Mouse (Mus musculus) liver, embryonic 14.5 days (tissue): ENCODE measurements around the gene Gpr174. TPM values are rescaled to one million over a fixed set of nuclear protein-coding genes. Genes with fewer than 3 reads are reported as not detected.

Experiments
- ATAC-seq: fragments of 200-750 bp; cut with Nextera tagmentation; 2 replicates; pipeline ENCODE4 v1.8.0; 2017; ENCODE audit warnings: moderate number of reproducible peaks, mild to moderate bottlenecking, moderate library complexity; ENCODE audit not compliant: insufficient read depth
- DNase-seq, 3 experiments: peaks; one replicate each; pipeline ENCODE4 v3.0.0-alpha.2; 2012 to 2013; ENCODE audit warnings: low read depth in 3 of 3, low spot score in 3 of 3
- H3K27ac ChIP-seq: fragments of 300-500 bp; sonication (generic); 2 replicates; pipeline ENCODE4 v1.5.1; 2014; ENCODE audit warnings: moderate library complexity, mild to moderate bottlenecking, control low read depth, inconsistent platforms
- H3K27me3 ChIP-seq: fragments of 300-500 bp; sonication (generic); 2 replicates; pipeline ENCODE4 v1.6.1; 2014; ENCODE audit warnings: mild to moderate bottlenecking, low read length, moderate library complexity; ENCODE audit not compliant: control insufficient read depth, insufficient read depth
- H3K36me3 ChIP-seq: fragments of 300-500 bp; sonication (generic); replicated peaks from 2 replicates; pipeline ENCODE4 v1.6.1; 2014; ENCODE audit warnings: low read depth; ENCODE audit not compliant: control insufficient read depth, insufficient read depth
- H3K4me1 ChIP-seq, 2 experiments: fragments of 200-500 bp in 1 of 2; fragments of 300-500 bp in 1 of 2; sonication (generic) in 1 of 2; replicated peaks; 2 replicates each; pipeline ENCODE4 v1.6.1; 2012 to 2014; ENCODE audit warnings: antibody characterized with exemption in 1 of 2, inconsistent platforms in 1 of 2, low read length in 1 of 2; ENCODE audit not compliant: control insufficient read depth in 2 of 2, insufficient read depth in 2 of 2
- H3K4me2 ChIP-seq: fragments of 300-500 bp; sonication (generic); 2 replicates; pipeline ENCODE4 v1.6.1; 2014; ENCODE audit warnings: low read depth, mild to moderate bottlenecking, control low read depth, moderate library complexity
- H3K4me3 ChIP-seq, 2 experiments: fragments of 200-500 bp in 1 of 2; fragments of 300-500 bp in 1 of 2; sonication (generic) in 1 of 2; 2 replicates each; pipeline ENCODE4 v1.5.1; 2012 to 2014; ENCODE audit warnings: low read depth in 2 of 2, low read length in 2 of 2, mild to moderate bottlenecking in 2 of 2, control low read depth in 1 of 2, inconsistent platforms in 1 of 2, moderate library complexity in 1 of 2; ENCODE audit not compliant: insufficient read depth in 1 of 2
- H3K9ac ChIP-seq: fragments of 300-500 bp; sonication (generic); replicated peaks from 2 replicates; pipeline ENCODE4 v1.6.1; 2014; ENCODE audit warnings: mild to moderate bottlenecking, control low read depth, moderate library complexity
- H3K9me3 ChIP-seq: fragments of 300-500 bp; sonication (generic); 2 replicates; pipeline ENCODE4 v1.6.1; 2016; ENCODE audit warnings: low read length, mixed read lengths; ENCODE audit not compliant: control insufficient read depth
- CTCF ChIP-seq: IDR thresholded peaks from 2 replicates; pipeline ENCODE4 v1.5.1; 2016; ENCODE audit warnings: antibody characterized with exemption, low read depth, control low read depth
- EP300 ChIP-seq: IDR thresholded peaks from 2 replicates; pipeline ENCODE4 v1.6.1; 2016; ENCODE audit warnings: antibody characterized with exemption, low read depth
- WGBS: fragments of 180-500 bp; shearing (Covaris S2); extraction: QIAGEN DNeasy Blood & Tissue Kit; methylation state at CpG from one replicate; pipeline ENCODE4 v1.1.7; 2014; ENCODE audit not compliant: insufficient replicate concordance; 5-methylcytosine and 5-hydroxymethylcytosine counted together
- polyA plus RNA-seq, 2 experiments: library from polyadenylated mRNA; depleted of rRNA in 1 of 2; stranded (reverse) in 1 of 2; unstranded in 1 of 2; fragments of >200 nt; fragmentation: Nextera tagmentation in 1 of 2; extraction: Ambion mirVana in 1 of 2; gene quantifications; 2 replicates each; pipeline versions ENCODE4 v1.2.1 to v1.2.3; 2012 to 2014

The Gpr174 gene
- polyA plus RNA-seq (2012; rRNA removed) (0.03 and 0.08 TPM in 2 replicates), polyA plus RNA-seq (2014; fragmentation: Nextera tagmentation; extraction: Ambion mirVana) (0.04 TPM in 2 replicates)

DNA sequence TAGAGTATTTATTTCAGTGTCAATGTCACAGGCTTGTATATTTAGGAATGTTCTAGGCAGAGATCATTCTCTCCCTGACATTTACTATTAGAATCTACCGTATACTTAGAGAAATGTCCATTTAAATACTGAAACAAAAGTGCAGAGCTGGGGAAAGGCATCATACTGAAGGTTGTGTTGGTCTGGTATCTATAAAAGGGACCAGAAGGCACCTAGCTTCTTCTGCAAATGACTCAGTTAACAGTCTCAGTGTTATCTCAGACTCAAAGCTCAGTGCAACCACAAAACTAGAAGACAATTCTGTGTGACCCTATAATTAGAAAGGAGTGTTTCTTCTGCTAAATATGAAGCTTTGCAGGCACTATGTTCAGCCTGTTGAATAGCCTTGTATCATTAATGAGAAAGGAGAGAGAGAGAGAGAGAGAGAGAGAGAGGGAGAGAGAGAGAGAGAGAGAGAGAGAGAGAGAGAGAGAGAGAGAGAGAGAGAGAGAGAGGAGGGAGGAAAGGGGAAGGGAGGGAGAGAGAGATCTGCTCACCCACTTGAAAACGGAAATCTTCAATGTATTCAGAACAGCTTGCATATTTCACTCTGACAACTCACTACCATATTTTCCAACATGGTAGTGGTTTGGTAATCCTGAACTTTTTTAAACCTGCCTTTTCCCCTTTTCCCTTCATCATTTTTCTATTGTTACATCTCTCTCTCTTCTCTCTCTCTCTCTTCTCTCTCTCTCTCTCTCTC lies at the start of gene Gpr174:
Gpr174 (plus strand) TSS at position 393 of the 742 bp plus-strand sequence.
- Histone ChIP-seq H3K4me1 (no peaks in the 10 kb centered on the region), H3K4me3 (no peak within 1 kb of the TSS), H3K27me3 (no peaks in the 10 kb centered on the region), H3K36me3 (no peaks in the 10 kb centered on the region), H3K27ac (no peak within 1 kb of the TSS), H3K9ac (no peak within 1 kb of the TSS), H3K4me2 (no peak within 1 kb of the TSS), H3K9me3 (no peaks in the 10 kb centered on the region)
- no peak for TF ChIP-seq EP300
- TF ChIP-seq CTCF, result no peak
- DNase-seq (no peak), ATAC-seq (no peak)
- WGBS, result 11% methylated on average over 2 of the region's 2 CpGs

DNA sequence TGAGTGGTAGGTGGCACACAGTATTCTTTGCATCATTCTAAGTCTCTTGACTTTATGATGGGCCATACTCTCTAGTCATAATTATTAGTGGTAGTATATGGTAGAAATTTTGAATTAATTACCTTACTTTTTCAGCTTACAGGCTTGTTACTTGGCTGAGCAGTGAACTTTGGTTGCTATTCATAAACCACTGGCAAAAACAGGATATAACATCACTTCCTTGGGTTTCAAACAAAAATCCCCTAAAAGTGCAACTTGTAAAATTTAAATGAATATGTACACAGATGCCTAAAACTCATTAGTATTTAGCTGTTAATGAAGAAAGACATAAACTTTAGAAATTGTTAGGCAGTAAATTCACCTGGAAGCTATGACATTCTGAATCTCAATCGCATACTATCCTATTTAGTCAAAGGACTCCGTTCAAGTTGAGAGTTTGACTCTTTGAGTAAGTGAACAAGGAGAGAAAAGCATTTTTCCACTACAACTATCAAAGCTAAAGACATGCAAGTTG lies 38.0 kb upstream of the Gpr174 start:
- TF ChIP-seq CTCF (no peak), EP300 (no peak)
- no peaks in the 10 kb centered on the region for H3K9me3 ChIP-seq
- no peaks in the 10 kb centered on the region for H3K36me3 ChIP-seq
- WGBS, result 57% methylated on average over 2 of the region's 2 CpGs
- no peak for DNase-seq
- H3K4me3 ChIP-seq, result no peak overlapping the region
- no peaks in the 10 kb centered on the region for H3K27me3 ChIP-seq
- ATAC-seq, result no peak
- H3K4me2 ChIP-seq, result no peak overlapping the region
- H3K9ac ChIP-seq, result no peak overlapping the region
- H3K4me1 ChIP-seq, result no peaks in the 10 kb centered on the region
- no peak overlapping the region for H3K27ac ChIP-seq

DNA sequence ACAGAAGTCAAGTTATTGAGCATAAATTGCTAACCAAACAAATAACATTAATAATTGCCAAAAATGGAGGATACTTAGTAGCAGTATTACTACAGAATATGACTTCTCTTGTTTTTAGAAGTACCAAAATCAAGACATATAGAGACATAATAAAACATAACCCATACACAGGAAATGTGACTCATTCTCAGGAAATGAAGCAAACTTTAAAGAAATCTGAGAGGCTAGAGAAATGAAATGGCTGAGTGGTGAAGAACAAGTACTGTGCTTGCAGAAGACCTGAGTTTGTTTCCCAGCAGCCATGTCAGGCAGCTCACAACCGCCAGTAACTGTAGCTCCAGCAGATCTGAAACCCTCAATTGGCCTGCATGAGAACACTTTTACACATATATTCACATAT lies 30.8 kb upstream of the Gpr174 start:
- no peak for TF ChIP-seq CTCF
- TF ChIP-seq EP300, result no peak
- H3K27me3 ChIP-seq, result no peaks in the 10 kb centered on the region
- H3K27ac ChIP-seq, result no peak overlapping the region
- 63% methylated on average over 1 of the region's 1 CpGs for WGBS
- ATAC-seq (no peak), DNase-seq (no peak)
- H3K4me2 ChIP-seq, result no peak overlapping the region
- H3K4me1 ChIP-seq, result no peaks in the 10 kb centered on the region
- no peaks in the 10 kb centered on the region for H3K9me3 ChIP-seq
- no peaks in the 10 kb centered on the region for H3K36me3 ChIP-seq
- H3K4me3 ChIP-seq, result no peak overlapping the region
- H3K9ac ChIP-seq, result no peak overlapping the region

DNA sequence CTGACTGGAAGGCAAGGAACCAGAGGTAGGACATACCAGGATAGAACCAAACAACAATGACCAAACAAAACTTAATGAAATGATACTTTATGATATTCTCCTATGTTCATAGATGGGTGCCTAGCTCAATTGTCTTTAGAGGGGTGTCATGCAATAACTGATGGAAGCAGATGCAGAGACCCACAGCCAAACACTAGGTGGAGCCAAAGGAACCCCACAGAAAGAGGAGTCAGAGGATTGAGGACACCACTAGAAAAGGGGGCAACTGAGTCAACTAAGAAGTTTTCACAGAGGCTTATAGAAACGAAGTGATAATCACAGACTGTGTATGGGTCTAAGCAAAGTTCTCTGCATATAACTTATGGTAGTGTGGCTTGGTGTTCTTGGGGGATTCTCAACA lies 24.5 kb upstream of the Gpr174 start:
- no peak for ATAC-seq
- no peak for DNase-seq
- Histone ChIP-seq H3K4me2 (no peak overlapping the region), H3K9me3 (no peaks in the 10 kb centered on the region), H3K36me3 (no peaks in the 10 kb centered on the region), H3K27me3 (no peaks in the 10 kb centered on the region), H3K4me3 (no peak overlapping the region), H3K9ac (no peak overlapping the region), H3K4me1 (no peaks in the 10 kb centered on the region), H3K27ac (no peak overlapping the region)
- whole genome bisulfite sequencing, result 22% methylated on average over 1 of the region's 1 CpGs
- TF ChIP-seq CTCF (no peak), EP300 (no peak)

DNA sequence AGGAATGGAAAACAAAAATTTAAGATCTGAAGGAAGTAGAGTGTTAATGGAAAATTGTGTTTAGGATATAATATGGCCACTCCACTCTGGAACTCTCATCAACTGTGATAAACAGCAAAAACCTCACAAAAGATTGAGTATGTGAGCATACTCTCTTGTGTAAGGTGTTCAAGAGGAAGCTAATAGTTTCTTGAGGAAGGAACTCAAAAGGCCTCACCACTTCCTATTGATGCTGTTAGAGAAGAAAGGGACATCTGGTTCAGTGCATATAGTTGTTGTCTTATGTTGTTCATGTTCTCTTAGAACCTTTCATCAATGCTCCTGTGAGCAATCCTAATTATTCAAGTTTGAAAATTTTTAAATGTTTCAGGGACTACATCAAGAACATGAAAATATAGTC lies 21.0 kb upstream of the Gpr174 start:
- Histone ChIP-seq H3K4me2 (no peak overlapping the region), H3K9me3 (no peaks in the 10 kb centered on the region), H3K9ac (no peak overlapping the region), H3K4me3 (no peak overlapping the region), H3K4me1 (no peaks in the 10 kb centered on the region), H3K27me3 (no peaks in the 10 kb centered on the region), H3K27ac (no peak overlapping the region), H3K36me3 (no peaks in the 10 kb centered on the region)
- TF ChIP-seq CTCF, result no peak
- no peak for TF ChIP-seq EP300
- ATAC-seq (no peak), DNase-seq (no peak)
